Mouse (Mus musculus): ENCODE results near the gene Cenpf. TPM values are rescaled to one million over a fixed set of nuclear protein-coding genes. Genes with fewer than 3 reads are reported as not detected.

The Cenpf gene
- 77.8 and 101 TPM in 2 replicates for polyA plus RNA-seq (2015; fragmentation: Nextera tagmentation; extraction: Ambion mirVana)

GRCm38 (mm10) chr1:189687654-189688387, at the start of gene Cenpf:
Cenpf (minus strand) TSS chr1:189688086.
- DNase-seq (ENCODE audit: low spot score), result peak; percentile 98

GRCm38 (mm10) chr1:189732156-189732555, 44.3 kb upstream of the Cenpf start:
- DNase-seq (ENCODE audit: low spot score), result no peak

GRCm38 (mm10) chr1:189731697-189732096, 43.8 kb upstream of the Cenpf start:
- no peak for DNase-seq (ENCODE audit: low spot score)

GRCm38 (mm10) chr1:189729141-189729815, 41.4 kb upstream of the Cenpf start:
- peak; percentile 33 for DNase-seq (ENCODE audit: low spot score)

- DNase-seq (ENCODE audit: low spot score), result peak; percentile 46
These were observed 40.9 kb upstream of the Cenpf start for GRCm38 (mm10) chr1:189728784-189729115.

GRCm38 (mm10) chr1:189727884-189728783, 40.2 kb upstream of the Cenpf start, which contains the start of gene Ptpn14:
Ptpn14 (plus strand) TSS chr1:189728268.
- peak; percentile 80 for DNase-seq (ENCODE audit: low spot score)

GRCm38 (mm10) chr1:189727346-189727883, 39.5 kb upstream of the Cenpf start:
- DNase-seq (ENCODE audit: low spot score), result no peak

GRCm38 (mm10) chr1:189726121-189726520, 38.2 kb upstream of the Cenpf start:
- DNase-seq (ENCODE audit: low spot score), result no peak

- no peak for DNase-seq (ENCODE audit: low spot score)
These were observed 30.7 kb upstream of the Cenpf start for GRCm38 (mm10) chr1:189718600-189718999.

- no peak for DNase-seq (ENCODE audit: low spot score)
These were observed 29.7 kb upstream of the Cenpf start for GRCm38 (mm10) chr1:189717546-189717945.

- no peak for DNase-seq (ENCODE audit: low spot score)
These were observed 28.3 kb upstream of the Cenpf start for GRCm38 (mm10) chr1:189715915-189716797.

- no peak for DNase-seq (ENCODE audit: low spot score)
These were observed 21.1 kb upstream of the Cenpf start for GRCm38 (mm10) chr1:189709001-189709400.

- DNase-seq (ENCODE audit: low spot score), result no peak
These were observed 19.5 kb upstream of the Cenpf start for GRCm38 (mm10) chr1:189707419-189707818.

- no peak for DNase-seq (ENCODE audit: low spot score)
These were observed 19.1 kb upstream of the Cenpf start for GRCm38 (mm10) chr1:189707014-189707413.

GRCm38 (mm10) chr1:189706040-189706645, 18.3 kb upstream of the Cenpf start:
- DNase-seq (ENCODE audit: low spot score), result no peak

- no peak for DNase-seq (ENCODE audit: low spot score)
These were observed 15.7 kb upstream of the Cenpf start for GRCm38 (mm10) chr1:189703591-189703990.

- DNase-seq (ENCODE audit: low spot score), result peak; percentile 74
These were observed 15.3 kb upstream of the Cenpf start for GRCm38 (mm10) chr1:189703156-189703555.

GRCm38 (mm10) chr1:189700990-189701389, 13.1 kb upstream of the Cenpf start:
- DNase-seq (ENCODE audit: low spot score), result peak; percentile 79

- DNase-seq (ENCODE audit: low spot score), result no peak
These were observed 12.3 kb upstream of the Cenpf start for GRCm38 (mm10) chr1:189700186-189700585.

GRCm38 (mm10) chr1:189698416-189698815, 10.5 kb upstream of the Cenpf start:
- no peak for DNase-seq (ENCODE audit: low spot score)
